Mouse (Mus musculus): ENCODE results near the gene Ifna2. TPM values are rescaled to one million over a fixed set of nuclear protein-coding genes. Genes with fewer than 3 reads are reported as not detected.

The Ifna2 gene
- polyA plus RNA-seq (2014; fragmentation: Illumina TruSeq; extraction: RNeasy Lipid Tissue Mini Kit (QIAGEN cat#74804); ENCODE audit: low read depth, low replicate concordance): not detected

DNA sequence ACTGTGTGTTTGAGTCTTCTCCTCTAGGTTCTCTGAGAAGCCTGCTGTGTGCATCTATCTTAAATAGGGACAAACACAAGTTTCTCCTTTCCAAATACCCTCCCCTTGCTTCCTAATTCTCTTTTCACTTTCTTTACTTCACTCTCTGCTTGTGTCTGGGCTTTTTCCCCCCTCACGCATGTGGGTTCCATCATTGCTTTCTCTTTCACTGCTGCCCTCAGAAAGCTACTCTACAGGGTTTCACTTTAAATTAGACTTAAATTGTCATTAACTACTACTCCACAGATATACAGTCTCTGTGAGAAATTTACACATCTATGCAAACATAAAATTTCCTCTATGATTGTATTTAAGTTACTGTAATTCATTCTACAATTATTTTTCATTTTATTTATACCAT, at the start of gene Ifna2:
Ifna2 (minus strand) TSS at position 101 of the 400 bp plus-strand sequence.

GRCm38 (mm10) chr4:88721791-88722721, 38.3 kb upstream of the Ifna2 start, which contains the start of the genes Gm26566 and Klhl9:
TSS of gene Gm26566 (plus strand) at chr4:88721805.
TSS of gene Klhl9 (minus strand) at chr4:88722465.

DNA sequence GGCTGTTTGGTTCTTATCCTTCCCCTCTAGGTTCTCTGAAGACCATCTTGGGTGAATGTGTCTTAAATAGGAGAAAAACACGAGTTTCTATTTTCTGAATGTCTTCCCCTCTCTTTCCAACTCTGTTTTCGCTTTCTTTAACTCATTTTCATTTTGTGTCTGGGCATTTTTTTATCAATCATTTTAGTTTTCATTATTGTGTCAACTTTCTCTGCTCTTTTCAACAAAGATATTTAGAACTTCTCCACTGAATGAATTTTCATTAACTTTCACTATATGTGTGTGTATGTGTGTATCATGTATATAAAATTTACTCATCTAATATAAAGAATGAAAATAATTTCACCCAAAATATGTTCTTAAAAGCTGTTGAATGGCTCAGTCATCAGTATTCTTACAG, 7.5 kb upstream of the Ifna2 start, which contains the start of gene Ifnab:
Ifnab (minus strand) TSS at position 101 of the 400 bp plus-strand sequence.

DNA sequence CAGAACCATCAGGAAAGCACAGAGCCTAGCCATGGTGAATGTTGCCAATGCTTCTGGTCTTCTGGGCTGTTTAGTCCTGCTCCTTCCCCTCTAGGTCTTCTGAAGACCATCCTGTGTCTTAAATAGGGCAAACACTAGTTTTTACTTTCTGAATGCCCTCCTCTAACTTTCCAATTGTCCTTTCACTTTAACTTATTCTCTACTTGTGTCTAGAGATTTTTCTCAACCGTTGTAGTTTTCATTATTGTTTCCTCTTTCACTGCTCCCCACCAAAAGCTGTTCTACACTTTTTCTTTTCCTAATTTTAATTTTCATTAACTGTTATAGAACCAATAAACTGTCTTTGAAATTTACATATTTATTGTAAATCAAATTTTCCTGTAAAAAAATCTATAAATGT, 6.9 kb downstream of the Ifna2 start, which contains the start of gene Ifna16:
Ifna16 (minus strand) TSS at position 101 of the 400 bp plus-strand sequence.

DNA sequence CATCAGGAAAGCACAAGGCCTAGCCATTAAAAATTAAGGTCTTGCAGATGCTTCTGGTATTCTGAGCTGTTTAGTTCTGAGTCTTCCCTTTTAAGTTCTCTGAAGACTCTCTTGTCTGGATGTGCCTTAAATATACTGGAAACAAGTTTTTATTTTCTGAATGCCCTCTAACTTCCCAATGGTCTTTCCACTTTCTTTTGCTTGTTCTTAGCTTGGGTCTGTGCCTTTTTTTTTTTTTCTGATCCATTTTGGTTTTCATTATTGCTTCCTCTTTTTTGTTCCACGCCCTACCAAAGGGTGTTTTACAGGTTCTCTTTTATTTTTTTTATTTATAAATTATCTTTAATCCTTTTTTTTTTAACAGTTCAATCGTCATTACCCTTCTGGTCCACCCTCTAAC, 39.4 kb downstream of the Ifna2 start, which contains the start of gene Ifna13:
Ifna13 (minus strand) TSS at position 101 of the 400 bp plus-strand sequence.

GRCm38 (mm10) chr4:88634311-88634710, 49.4 kb downstream of the Ifna2 start, which contains the start of gene C87499:
TSS of gene C87499 (minus strand) at chr4:88634411.

Other genes with a start within 250 kb of the Ifna2 start
- gene Hacd4, start 245.0 kb downstream of the Ifna2 start, polyA plus RNA-seq (2014; fragmentation: Illumina TruSeq; extraction: RNeasy Lipid Tissue Mini Kit (QIAGEN cat#74804); ENCODE audit: low read depth, low replicate concordance): 11.9 TPM
- not detected for gene Ifnb1, start 161.1 kb downstream of the Ifna2 start, polyA plus RNA-seq (2014; fragmentation: Illumina TruSeq; extraction: RNeasy Lipid Tissue Mini Kit (QIAGEN cat#74804); ENCODE audit: low read depth, low replicate concordance)
- gene Ifna15, start 125.7 kb downstream of the Ifna2 start, polyA plus RNA-seq (2014; fragmentation: Illumina TruSeq; extraction: RNeasy Lipid Tissue Mini Kit (QIAGEN cat#74804); ENCODE audit: low read depth, low replicate concordance): not detected
- gene Ifna14, start 112.1 kb downstream of the Ifna2 start, polyA plus RNA-seq (2014; fragmentation: Illumina TruSeq; extraction: RNeasy Lipid Tissue Mini Kit (QIAGEN cat#74804); ENCODE audit: low read depth, low replicate concordance): not detected
- gene Ifna9, start 91.5 kb downstream of the Ifna2 start, polyA plus RNA-seq (2014; fragmentation: Illumina TruSeq; extraction: RNeasy Lipid Tissue Mini Kit (QIAGEN cat#74804); ENCODE audit: low read depth, low replicate concordance): not detected
- gene Ifna12, start 80.5 kb downstream of the Ifna2 start, polyA plus RNA-seq (2014; fragmentation: Illumina TruSeq; extraction: RNeasy Lipid Tissue Mini Kit (QIAGEN cat#74804); ENCODE audit: low read depth, low replicate concordance): not detected
- gene C87499, start 49.5 kb downstream of the Ifna2 start, polyA plus RNA-seq (2014; fragmentation: Illumina TruSeq; extraction: RNeasy Lipid Tissue Mini Kit (QIAGEN cat#74804); ENCODE audit: low read depth, low replicate concordance): not detected
- not detected for gene Ifna13, start 39.5 kb downstream of the Ifna2 start, polyA plus RNA-seq (2014; fragmentation: Illumina TruSeq; extraction: RNeasy Lipid Tissue Mini Kit (QIAGEN cat#74804); ENCODE audit: low read depth, low replicate concordance)
- not detected for gene Ifna16, start 7.0 kb downstream of the Ifna2 start, polyA plus RNA-seq (2014; fragmentation: Illumina TruSeq; extraction: RNeasy Lipid Tissue Mini Kit (QIAGEN cat#74804); ENCODE audit: low read depth, low replicate concordance)
- gene Ifnab, start 7.4 kb upstream of the Ifna2 start, polyA plus RNA-seq (2014; fragmentation: Illumina TruSeq; extraction: RNeasy Lipid Tissue Mini Kit (QIAGEN cat#74804); ENCODE audit: low read depth, low replicate concordance): not detected
- gene Gm26566, start 37.9 kb upstream of the Ifna2 start, polyA plus RNA-seq (2014; fragmentation: Illumina TruSeq; extraction: RNeasy Lipid Tissue Mini Kit (QIAGEN cat#74804); ENCODE audit: low read depth, low replicate concordance): 0.62 TPM
- gene Klhl9, start 38.6 kb upstream of the Ifna2 start, polyA plus RNA-seq (2014; fragmentation: Illumina TruSeq; extraction: RNeasy Lipid Tissue Mini Kit (QIAGEN cat#74804); ENCODE audit: low read depth, low replicate concordance): 33.9 TPM
- not detected for gene Gm13271, start 71.0 kb upstream of the Ifna2 start, polyA plus RNA-seq (2014; fragmentation: Illumina TruSeq; extraction: RNeasy Lipid Tissue Mini Kit (QIAGEN cat#74804); ENCODE audit: low read depth, low replicate concordance)
- gene Gm13283, start 76.2 kb upstream of the Ifna2 start, polyA plus RNA-seq (2014; fragmentation: Illumina TruSeq; extraction: RNeasy Lipid Tissue Mini Kit (QIAGEN cat#74804); ENCODE audit: low read depth, low replicate concordance): not detected
- not detected for gene Gm13290, start 89.9 kb upstream of the Ifna2 start, polyA plus RNA-seq (2014; fragmentation: Illumina TruSeq; extraction: RNeasy Lipid Tissue Mini Kit (QIAGEN cat#74804); ENCODE audit: low read depth, low replicate concordance)
- gene Gm13289, start 93.0 kb upstream of the Ifna2 start, polyA plus RNA-seq (2014; fragmentation: Illumina TruSeq; extraction: RNeasy Lipid Tissue Mini Kit (QIAGEN cat#74804); ENCODE audit: low read depth, low replicate concordance): not detected
- not detected for gene Gm13272, start 95.9 kb upstream of the Ifna2 start, polyA plus RNA-seq (2014; fragmentation: Illumina TruSeq; extraction: RNeasy Lipid Tissue Mini Kit (QIAGEN cat#74804); ENCODE audit: low read depth, low replicate concordance)
- not detected for gene Ifnz, start 98.2 kb upstream of the Ifna2 start, polyA plus RNA-seq (2014; fragmentation: Illumina TruSeq; extraction: RNeasy Lipid Tissue Mini Kit (QIAGEN cat#74804); ENCODE audit: low read depth, low replicate concordance)
- not detected for gene Gm13276, start 101.8 kb upstream of the Ifna2 start, polyA plus RNA-seq (2014; fragmentation: Illumina TruSeq; extraction: RNeasy Lipid Tissue Mini Kit (QIAGEN cat#74804); ENCODE audit: low read depth, low replicate concordance)
- gene Gm13277, start 104.7 kb upstream of the Ifna2 start, polyA plus RNA-seq (2014; fragmentation: Illumina TruSeq; extraction: RNeasy Lipid Tissue Mini Kit (QIAGEN cat#74804); ENCODE audit: low read depth, low replicate concordance): not detected
- not detected for gene Gm13278, start 107.6 kb upstream of the Ifna2 start, polyA plus RNA-seq (2014; fragmentation: Illumina TruSeq; extraction: RNeasy Lipid Tissue Mini Kit (QIAGEN cat#74804); ENCODE audit: low read depth, low replicate concordance)
- not detected for gene Gm13275, start 110.6 kb upstream of the Ifna2 start, polyA plus RNA-seq (2014; fragmentation: Illumina TruSeq; extraction: RNeasy Lipid Tissue Mini Kit (QIAGEN cat#74804); ENCODE audit: low read depth, low replicate concordance)
- not detected for gene Gm13279, start 113.5 kb upstream of the Ifna2 start, polyA plus RNA-seq (2014; fragmentation: Illumina TruSeq; extraction: RNeasy Lipid Tissue Mini Kit (QIAGEN cat#74804); ENCODE audit: low read depth, low replicate concordance)
- not detected for gene Gm13285, start 115.8 kb upstream of the Ifna2 start, polyA plus RNA-seq (2014; fragmentation: Illumina TruSeq; extraction: RNeasy Lipid Tissue Mini Kit (QIAGEN cat#74804); ENCODE audit: low read depth, low replicate concordance)
- gene Gm13287, start 119.3 kb upstream of the Ifna2 start, polyA plus RNA-seq (2014; fragmentation: Illumina TruSeq; extraction: RNeasy Lipid Tissue Mini Kit (QIAGEN cat#74804); ENCODE audit: low read depth, low replicate concordance): not detected
- gene Gm13288, start 121.6 kb upstream of the Ifna2 start, polyA plus RNA-seq (2014; fragmentation: Illumina TruSeq; extraction: RNeasy Lipid Tissue Mini Kit (QIAGEN cat#74804); ENCODE audit: low read depth, low replicate concordance): not detected
- gene Ifna7, start 132.3 kb upstream of the Ifna2 start, polyA plus RNA-seq (2014; fragmentation: Illumina TruSeq; extraction: RNeasy Lipid Tissue Mini Kit (QIAGEN cat#74804); ENCODE audit: low read depth, low replicate concordance): not detected
- gene Ifna11, start 136.0 kb upstream of the Ifna2 start, polyA plus RNA-seq (2014; fragmentation: Illumina TruSeq; extraction: RNeasy Lipid Tissue Mini Kit (QIAGEN cat#74804); ENCODE audit: low read depth, low replicate concordance): not detected
- not detected for gene Ifna6, start 143.5 kb upstream of the Ifna2 start, polyA plus RNA-seq (2014; fragmentation: Illumina TruSeq; extraction: RNeasy Lipid Tissue Mini Kit (QIAGEN cat#74804); ENCODE audit: low read depth, low replicate concordance)
- gene Ifna5, start 151.6 kb upstream of the Ifna2 start, polyA plus RNA-seq (2014; fragmentation: Illumina TruSeq; extraction: RNeasy Lipid Tissue Mini Kit (QIAGEN cat#74804); ENCODE audit: low read depth, low replicate concordance): not detected
- not detected for gene Ifna4, start 157.9 kb upstream of the Ifna2 start, polyA plus RNA-seq (2014; fragmentation: Illumina TruSeq; extraction: RNeasy Lipid Tissue Mini Kit (QIAGEN cat#74804); ENCODE audit: low read depth, low replicate concordance)
- not detected for gene Ifna1, start 166.2 kb upstream of the Ifna2 start, polyA plus RNA-seq (2014; fragmentation: Illumina TruSeq; extraction: RNeasy Lipid Tissue Mini Kit (QIAGEN cat#74804); ENCODE audit: low read depth, low replicate concordance)
- not detected for gene Ifne, start 196.3 kb upstream of the Ifna2 start, polyA plus RNA-seq (2014; fragmentation: Illumina TruSeq; extraction: RNeasy Lipid Tissue Mini Kit (QIAGEN cat#74804); ENCODE audit: low read depth, low replicate concordance)